Mouse (Mus musculus) granulocyte monocyte progenitor cell, adult 5-6 weeks (primary cell): ENCODE data around the gene Mrto4. TPM values are rescaled to one million over a fixed set of nuclear protein-coding genes. Genes with fewer than 3 reads are reported as not detected.

Source experiments
- total RNA-seq, 2 experiments: library from RNA; stranded (forward) in 1 of 2; stranded (reverse) in 1 of 2; fragments of 200-712, 200-1000 nt in 1 of 2; fragments of >200 nt in 1 of 2; fragmentation: Nextera tagmentation in 1 of 2; gene quantifications; 2 replicates each; pipeline ENCODE4 v1.2.3; 2014 to 2017

The Mrto4 gene
- total RNA-seq, 2 experiments from 2014 or later, result 94.5 to 158 TPM

Other genes with a start within 250 kb of the Mrto4 start
- 530 and 613 TPM in 2 replicates for gene Minos1, start 221.5 kb downstream of the Mrto4 start, total RNA-seq (2014; fragmentation: Nextera tagmentation)
- gene Minos1, start 221.5 kb downstream of the Mrto4 start, total RNA-seq (2017), result 186 and 246 TPM in 2 replicates
- gene Capzb, start 159.7 kb downstream of the Mrto4 start, total RNA-seq (2014; fragmentation: Nextera tagmentation), result 374 and 389 TPM in 2 replicates
- 129 and 155 TPM in 2 replicates for gene Capzb, start 159.7 kb downstream of the Mrto4 start, total RNA-seq (2017)
- gene Pqlc2, start 41.9 kb downstream of the Mrto4 start, total RNA-seq (2014; fragmentation: Nextera tagmentation), result 5.4 and 7.7 TPM in 2 replicates
- gene Pqlc2, start 41.9 kb downstream of the Mrto4 start, total RNA-seq (2017), result 2.3 and 3.5 TPM in 2 replicates
- 16.6 and 25.0 TPM in 2 replicates for gene Akr7a5, start 41.8 kb downstream of the Mrto4 start, total RNA-seq (2014; fragmentation: Nextera tagmentation)
- 5.9 and 12.2 TPM in 2 replicates for gene Akr7a5, start 41.8 kb downstream of the Mrto4 start, total RNA-seq (2017)
- gene Emc1, start within 50 bp of the Mrto4 start, total RNA-seq (2014; fragmentation: Nextera tagmentation), result 20.2 and 24.4 TPM in 2 replicates
- gene Emc1, start within 50 bp of the Mrto4 start, total RNA-seq (2017), result 34.4 and 39.2 TPM in 2 replicates
- 91.2 and 91.4 TPM in 2 replicates for gene Ubr4, start within 50 bp of the Mrto4 start, total RNA-seq (2014; fragmentation: Nextera tagmentation)
- 47.2 and 49.5 TPM in 2 replicates for gene Ubr4, start within 50 bp of the Mrto4 start, total RNA-seq (2017)
- 0.92 and 2.4 TPM in 2 replicates for gene Iffo2, start 178.0 kb upstream of the Mrto4 start, total RNA-seq (2014; fragmentation: Nextera tagmentation)
- 0.26 and 1.2 TPM in 2 replicates for gene Iffo2, start 178.0 kb upstream of the Mrto4 start, total RNA-seq (2017)